Mouse (Mus musculus) heart, embryonic 13.5 days (tissue): Measurements from ENCODE around the gene Nfkbid. TPM values are rescaled to one million over a fixed set of nuclear protein-coding genes. Genes with fewer than 3 reads are reported as not detected.

Experiments
- ATAC-seq: fragments of 200-750 bp; cut with Nextera tagmentation; 2 replicates; pipeline ENCODE4 v1.8.0; 2017; ENCODE audit warnings: moderate TSS enrichment; ENCODE audit not compliant: insufficient number of reproducible peaks, low FRiP score, low TSS enrichment; ENCODE audit errors: extremely low read depth
- H3K27ac ChIP-seq: fragments of 300-500 bp; sonication (generic); replicated peaks from 2 replicates; pipeline ENCODE4 v1.5.1; 2015; ENCODE audit warnings: moderate library complexity, mild to moderate bottlenecking, inconsistent platforms
- H3K27me3 ChIP-seq: fragments of 300-500 bp; sonication (generic); replicated peaks from 2 replicates; pipeline ENCODE4 v1.6.1; 2015; ENCODE audit warnings: mild to moderate bottlenecking, inconsistent platforms
- H3K36me3 ChIP-seq: fragments of 300-500 bp; sonication (generic); 2 replicates; pipeline ENCODE4 v1.6.1; 2015; ENCODE audit warnings: mild to moderate bottlenecking, inconsistent platforms
- H3K4me1 ChIP-seq: fragments of 300-500 bp; sonication (generic); 2 replicates; pipeline ENCODE4 v1.6.1; 2015; ENCODE audit warnings: inconsistent platforms
- H3K4me2 ChIP-seq: fragments of 300-500 bp; sonication (generic); 2 replicates; pipeline ENCODE4 v1.6.1; 2015; ENCODE audit warnings: inconsistent platforms, mild to moderate bottlenecking, moderate library complexity
- H3K4me3 ChIP-seq: fragments of 300-500 bp; sonication (generic); 2 replicates; pipeline ENCODE4 v1.5.1; 2015; ENCODE audit warnings: moderate library complexity, mild to moderate bottlenecking, inconsistent platforms
- H3K9ac ChIP-seq: fragments of 300-500 bp; sonication (generic); 2 replicates; pipeline ENCODE4 v1.6.1; 2015; ENCODE audit warnings: inconsistent platforms, mild to moderate bottlenecking, moderate library complexity
- H3K9me3 ChIP-seq: fragments of 300-500 bp; sonication (generic); 2 replicates; pipeline ENCODE4 v1.6.1; 2016; ENCODE audit warnings: inconsistent platforms
- WGBS: fragments of 180-500 bp; shearing (Covaris S2); methylation state at CpG from one replicate; pipeline ENCODE4 v1.1.7; 2015; ENCODE audit warnings: mixed read lengths; 5-methylcytosine and 5-hydroxymethylcytosine counted together
- polyA plus RNA-seq: library from polyadenylated mRNA; unstranded; fragments of >200 nt; fragmentation: Nextera tagmentation; extraction: Ambion mirVana; gene quantifications from 2 replicates; pipeline ENCODE4 v1.2.1, GENCODE M21; 2015

Gene Nfkbid
- 1.2 and 1.4 TPM in 2 replicates for polyA plus RNA-seq

DNA sequence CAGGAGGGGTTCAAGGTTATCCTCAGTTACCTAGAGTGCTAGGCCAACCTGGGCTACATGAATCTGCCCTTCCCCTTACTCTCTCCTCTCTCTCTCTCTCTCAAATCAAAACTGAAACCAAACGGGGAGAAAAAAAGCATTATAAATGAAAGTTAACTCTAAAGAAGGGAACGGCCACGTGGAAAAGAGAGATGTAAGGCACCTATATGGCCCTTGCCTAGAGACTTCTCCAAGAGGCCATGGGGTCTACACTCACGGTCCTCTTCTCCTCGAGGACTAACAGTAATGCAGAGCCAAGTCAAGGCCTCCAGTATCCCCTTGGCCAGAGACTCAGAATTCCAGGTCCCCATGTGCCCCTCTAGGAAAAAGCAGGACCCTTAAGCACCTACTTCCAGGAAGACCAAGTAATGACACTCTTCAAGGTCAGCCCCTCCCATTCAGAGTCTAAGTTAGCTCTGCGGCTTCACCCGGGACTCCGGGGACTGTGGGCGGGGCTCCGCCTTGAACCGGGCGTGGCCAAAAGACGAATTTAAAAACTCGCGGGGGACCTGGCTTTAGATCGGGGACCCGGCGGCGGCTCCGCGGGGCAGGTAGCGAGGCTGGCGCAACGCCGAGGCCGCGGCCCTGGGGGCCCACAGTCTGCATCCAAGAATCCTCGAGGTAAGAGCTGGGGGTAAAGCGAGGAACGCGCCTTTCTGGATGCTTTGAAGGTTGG lies at the start of gene Nfkbid:
Gene Nfkbid (plus strand): TSS at position 558 of the 715 bp plus-strand sequence.
- Histone ChIP-seq H3K4me1 (peaks cover 17% of the 10 kb centered on the region), H3K36me3 (peaks cover 19% of the 10 kb centered on the region), H3K4me3 (peak within 1 kb of the TSS; percentile 54), H3K4me2 (peak within 1 kb of the TSS; percentile 75), H3K27me3 (peaks cover 31% of the 10 kb centered on the region), H3K27ac (peak within 1 kb of the TSS; percentile 62), H3K9ac (peak within 1 kb of the TSS; percentile 77), H3K9me3 (peaks cover 7% of the 10 kb centered on the region)
- WGBS = 8% methylated on average over 31 of the region's 31 CpGs
- ATAC-seq = no peak

DNA sequence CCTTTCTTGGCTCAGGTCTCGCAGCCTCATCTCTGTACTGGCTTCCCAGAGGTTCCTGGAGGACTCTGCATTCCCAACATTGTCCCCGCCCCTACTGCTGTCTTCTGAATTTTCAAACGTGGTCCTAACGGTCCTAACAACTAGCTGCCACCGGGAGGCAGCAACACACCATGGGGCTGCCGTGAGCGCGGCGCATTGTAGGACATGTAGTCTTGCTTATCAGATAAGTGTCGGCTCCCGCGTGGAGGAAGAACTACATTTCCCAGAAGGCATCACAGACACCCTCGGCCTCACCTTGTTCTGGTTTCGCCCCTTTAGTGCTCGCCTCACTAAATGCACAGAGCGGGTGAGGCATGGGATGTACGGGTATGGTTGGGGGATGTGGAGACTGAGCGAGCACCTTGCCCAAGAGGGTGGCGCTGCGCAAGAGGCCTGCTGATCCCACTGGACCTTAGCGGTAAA lies 48.0 kb upstream of the Nfkbid start:
- Histone ChIP-seq H3K4me1 (peaks cover 4% of the 10 kb centered on the region; the same call in 1 of the 2 replicates), H3K27me3 (peaks cover 14% of the 10 kb centered on the region), H3K9ac (peak overlapping the region; percentile 78), H3K9me3 (no peaks in the 10 kb centered on the region), H3K4me3 (peak overlapping the region; percentile 54), H3K27ac (no peak overlapping the region), H3K36me3 (no peaks in the 10 kb centered on the region), H3K4me2 (peak overlapping the region; percentile 75)
- under 1% methylated on average over 21 of the region's 21 CpGs for WGBS
- peak; percentile 91 for ATAC-seq

DNA sequence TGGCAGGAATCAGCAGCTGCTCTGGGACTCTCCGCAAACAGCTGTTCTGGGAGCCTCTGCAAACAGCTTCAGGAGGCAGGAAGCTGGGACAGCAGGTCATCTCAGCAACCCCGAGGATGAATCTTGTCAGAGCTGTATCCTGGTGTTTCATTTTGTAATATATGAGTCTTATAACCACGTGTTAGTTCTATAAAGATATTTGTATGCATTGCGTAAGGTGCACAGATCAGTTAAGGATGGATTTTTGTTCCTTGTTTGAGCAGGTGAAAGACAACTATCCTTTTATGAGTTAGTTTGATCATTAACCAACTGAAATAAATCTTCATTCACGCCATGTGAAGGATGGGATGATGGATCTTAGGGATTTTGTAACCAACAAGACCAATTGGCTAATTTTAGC lies 41.5 kb upstream of the Nfkbid start:
- peaks cover 14% of the 10 kb centered on the region for H3K27me3 ChIP-seq
- 49% methylated on average over 5 of the region's 5 CpGs for WGBS
- H3K4me1 ChIP-seq = no peaks in the 10 kb centered on the region
- H3K36me3 ChIP-seq = no peaks in the 10 kb centered on the region
- no peak overlapping the region for H3K4me3 ChIP-seq
- no peak overlapping the region for H3K9ac ChIP-seq
- H3K27ac ChIP-seq = no peak overlapping the region
- H3K9me3 ChIP-seq = no peaks in the 10 kb centered on the region
- no peak for ATAC-seq
- no peak overlapping the region for H3K4me2 ChIP-seq

- Histone ChIP-seq H3K27me3 (0 out of 2 replicates have a peak, but pooled peaks cover 11% of the 10 kb centered on the region), H3K9me3 (no peaks in the 10 kb centered on the region), H3K4me1 (no peaks in the 10 kb centered on the region), H3K36me3 (no peaks in the 10 kb centered on the region), H3K27ac (no peak overlapping the region), H3K4me2 (no peak overlapping the region), H3K4me3 (no peak overlapping the region), H3K9ac (no peak overlapping the region)
- WGBS = 82% methylated on average over 9 of the region's 9 CpGs
- ATAC-seq = no peak
These were observed 37.4 kb upstream of the Nfkbid start for GRCm38 (mm10) chr7:30384106-30384505.

DNA sequence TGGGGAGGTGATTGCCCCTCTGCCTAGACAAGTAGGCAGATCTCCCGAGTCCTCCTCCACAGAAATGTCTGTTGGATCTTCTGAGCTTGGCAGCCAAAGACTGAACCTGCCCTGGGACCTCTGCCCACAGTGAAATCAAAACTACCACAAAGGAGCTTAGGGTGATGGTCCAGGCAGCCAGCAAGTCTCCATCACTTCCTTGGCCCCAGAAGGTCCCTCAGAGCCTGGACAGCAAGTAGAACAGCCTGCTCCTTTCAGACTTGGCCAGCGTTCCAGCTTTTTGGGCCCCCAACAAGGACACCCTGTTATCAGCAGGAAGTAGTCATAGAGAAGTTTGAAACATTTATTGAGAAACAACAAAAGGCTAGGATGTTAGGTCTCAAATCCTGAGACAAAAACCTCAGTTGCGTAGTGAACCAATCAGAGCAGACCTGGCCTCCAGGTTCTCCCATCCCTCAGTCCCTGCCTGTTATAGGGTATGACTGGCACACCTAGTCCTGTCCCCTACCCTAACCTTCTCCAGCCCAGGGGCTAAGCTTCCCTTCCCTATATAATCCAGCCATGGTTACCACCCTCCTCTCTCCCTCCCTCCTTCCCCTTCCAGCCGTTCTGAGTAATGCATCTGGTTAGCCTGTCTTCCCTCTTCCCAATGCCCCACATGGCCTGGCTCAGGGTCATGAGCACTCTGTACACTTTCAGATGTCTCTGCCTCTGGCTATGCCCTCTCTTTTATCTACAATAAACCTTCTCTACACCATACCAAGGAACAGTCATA lies 28.6 kb upstream of the Nfkbid start:
- H3K9ac ChIP-seq = no peak overlapping the region
- WGBS = 59% methylated on average over 4 of the region's 4 CpGs
- H3K4me3 ChIP-seq = no peak overlapping the region
- H3K27me3 ChIP-seq = no peaks in the 10 kb centered on the region
- no peaks in the 10 kb centered on the region for H3K9me3 ChIP-seq
- no peaks in the 10 kb centered on the region for H3K36me3 ChIP-seq
- no peak for ATAC-seq
- no peaks in the 10 kb centered on the region; the same call in 1 of the 2 replicates for H3K4me1 ChIP-seq
- no peak overlapping the region for H3K27ac ChIP-seq
- H3K4me2 ChIP-seq = no peak overlapping the region

DNA sequence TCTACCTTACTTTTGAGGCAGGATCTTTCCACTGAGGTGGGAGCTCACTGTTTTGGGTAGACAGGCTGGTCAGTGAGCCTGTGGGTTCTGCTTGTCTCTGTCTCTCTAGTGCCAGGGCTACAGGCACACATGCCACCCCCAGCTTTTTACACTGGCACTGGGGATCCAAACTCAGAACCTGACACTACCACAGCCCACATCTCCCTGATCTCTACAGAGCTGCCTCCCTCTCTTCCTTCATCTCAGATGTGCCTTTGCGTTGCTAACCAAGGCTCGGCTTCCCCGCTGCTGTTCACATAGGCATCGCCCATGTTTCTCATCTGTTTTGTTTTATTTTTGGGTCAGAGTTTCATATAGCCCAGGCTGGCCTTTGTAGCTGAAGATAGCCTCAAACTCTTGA lies 27.9 kb upstream of the Nfkbid start:
- no peak for ATAC-seq
- Histone ChIP-seq H3K4me3 (no peak overlapping the region), H3K36me3 (no peaks in the 10 kb centered on the region), H3K27ac (peak overlapping the region; percentile 63), H3K4me1 (no peaks in the 10 kb centered on the region; the same call in 1 of the 2 replicates), H3K4me2 (no peak overlapping the region), H3K9me3 (no peaks in the 10 kb centered on the region), H3K9ac (no peak overlapping the region), H3K27me3 (no peaks in the 10 kb centered on the region)
- 80% methylated on average over 4 of the region's 4 CpGs for WGBS

DNA sequence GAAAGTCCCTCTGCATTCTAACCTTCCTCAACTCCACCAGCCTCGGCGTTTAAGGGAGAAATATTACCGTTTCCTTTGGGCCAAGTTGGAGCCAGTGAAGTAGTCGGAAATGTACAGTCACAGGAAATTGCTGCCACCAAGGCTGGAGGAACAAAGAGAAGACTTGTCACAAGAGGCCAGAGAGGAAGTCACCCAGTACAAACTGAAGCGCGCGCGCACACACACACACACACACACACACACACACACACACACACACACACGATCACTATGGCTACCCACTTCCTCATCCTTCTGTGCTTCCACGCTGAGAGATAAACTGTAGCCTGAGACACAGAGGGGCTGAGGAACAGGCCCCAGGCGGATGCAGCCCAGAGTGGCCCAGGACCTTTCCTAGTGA lies 27.2 kb upstream of the Nfkbid start:
- peak; percentile 19; the same call in 1 of the 2 replicates for ATAC-seq
- H3K4me2 ChIP-seq = no peak overlapping the region
- H3K4me1 ChIP-seq = no peaks in the 10 kb centered on the region; the same call in 1 of the 2 replicates
- WGBS = 33% methylated on average over 7 of the region's 11 CpGs
- no peaks in the 10 kb centered on the region for H3K27me3 ChIP-seq
- no peaks in the 10 kb centered on the region for H3K36me3 ChIP-seq
- no peak overlapping the region for H3K9ac ChIP-seq
- peak overlapping the region; percentile 63 for H3K27ac ChIP-seq
- no peak overlapping the region for H3K4me3 ChIP-seq
- H3K9me3 ChIP-seq = no peaks in the 10 kb centered on the region

DNA sequence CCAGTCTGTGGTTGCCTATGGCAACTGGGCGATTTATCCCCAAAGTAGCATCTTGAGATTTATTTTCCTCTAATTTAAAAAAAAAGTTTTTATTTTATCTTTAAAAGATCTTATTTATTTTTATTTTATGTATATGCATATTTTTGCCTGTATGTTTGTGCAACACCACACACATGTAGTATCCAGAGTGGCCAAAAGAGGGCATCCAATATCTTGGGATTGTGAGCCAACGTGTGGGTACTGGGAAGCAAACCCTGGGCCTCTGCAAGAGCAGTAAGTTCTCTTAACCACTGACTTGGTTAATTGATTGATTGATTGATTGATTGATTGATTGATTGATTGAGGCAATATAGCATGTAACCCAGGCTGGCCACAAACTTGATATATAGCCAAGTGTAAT lies 26.7 kb upstream of the Nfkbid start:
- WGBS = 41% methylated on average over 2 of the region's 2 CpGs
- Histone ChIP-seq H3K36me3 (no peaks in the 10 kb centered on the region), H3K4me3 (no peak overlapping the region), H3K27ac (peak overlapping the region; percentile 63; the same call in 1 of the 2 replicates), H3K4me1 (no peaks in the 10 kb centered on the region; the same call in 1 of the 2 replicates), H3K4me2 (no peak overlapping the region), H3K27me3 (no peaks in the 10 kb centered on the region), H3K9ac (no peak overlapping the region), H3K9me3 (no peaks in the 10 kb centered on the region)
- ATAC-seq = no peak

GRCm38 (mm10) chr7:30399671-30400070 lies 21.9 kb upstream of the Nfkbid start:
- ATAC-seq = no peak
- WGBS = 51% methylated on average over 7 of the region's 7 CpGs
- no peaks in the 10 kb centered on the region; the same call in 1 of the 2 replicates for H3K27me3 ChIP-seq
- H3K9me3 ChIP-seq = no peaks in the 10 kb centered on the region
- no peak overlapping the region for H3K9ac ChIP-seq
- H3K36me3 ChIP-seq = no peaks in the 10 kb centered on the region
- no peaks in the 10 kb centered on the region for H3K4me1 ChIP-seq
- no peak overlapping the region for H3K4me2 ChIP-seq
- H3K27ac ChIP-seq = no peak overlapping the region
- H3K4me3 ChIP-seq = no peak overlapping the region

- no peak overlapping the region for H3K4me2 ChIP-seq
- no peaks in the 10 kb centered on the region for H3K9me3 ChIP-seq
- no peaks in the 10 kb centered on the region; the same call in 1 of the 2 replicates for H3K27me3 ChIP-seq
- 53% methylated on average over 4 of the region's 4 CpGs for WGBS
- ATAC-seq = no peak
- no peak overlapping the region for H3K27ac ChIP-seq
- no peaks in the 10 kb centered on the region for H3K36me3 ChIP-seq
- H3K4me3 ChIP-seq = no peak overlapping the region
- no peaks in the 10 kb centered on the region for H3K4me1 ChIP-seq
- no peak overlapping the region for H3K9ac ChIP-seq
These were observed 19.2 kb upstream of the Nfkbid start for GRCm38 (mm10) chr7:30402343-30402742.

GRCm38 (mm10) chr7:30408639-30409038 lies 12.9 kb upstream of the Nfkbid start:
- 76% methylated on average over 3 of the region's 3 CpGs for WGBS

More at GRCm38 (mm10) chr7:30408639-30409038, 12.9 kb upstream of the Nfkbid start:
- Histone ChIP-seq H3K9ac (no peak overlapping the region), H3K9me3 (no peaks in the 10 kb centered on the region), H3K27me3 (peaks cover 8% of the 10 kb centered on the region; the same call in 1 of the 2 replicates), H3K4me1 (no peaks in the 10 kb centered on the region), H3K4me2 (no peak overlapping the region), H3K36me3 (no peaks in the 10 kb centered on the region), H3K27ac (no peak overlapping the region), H3K4me3 (no peak overlapping the region)
- no peak for ATAC-seq
